ENCODE assay signal across 11 mouse cellular contexts in the genomic region with DNA sequence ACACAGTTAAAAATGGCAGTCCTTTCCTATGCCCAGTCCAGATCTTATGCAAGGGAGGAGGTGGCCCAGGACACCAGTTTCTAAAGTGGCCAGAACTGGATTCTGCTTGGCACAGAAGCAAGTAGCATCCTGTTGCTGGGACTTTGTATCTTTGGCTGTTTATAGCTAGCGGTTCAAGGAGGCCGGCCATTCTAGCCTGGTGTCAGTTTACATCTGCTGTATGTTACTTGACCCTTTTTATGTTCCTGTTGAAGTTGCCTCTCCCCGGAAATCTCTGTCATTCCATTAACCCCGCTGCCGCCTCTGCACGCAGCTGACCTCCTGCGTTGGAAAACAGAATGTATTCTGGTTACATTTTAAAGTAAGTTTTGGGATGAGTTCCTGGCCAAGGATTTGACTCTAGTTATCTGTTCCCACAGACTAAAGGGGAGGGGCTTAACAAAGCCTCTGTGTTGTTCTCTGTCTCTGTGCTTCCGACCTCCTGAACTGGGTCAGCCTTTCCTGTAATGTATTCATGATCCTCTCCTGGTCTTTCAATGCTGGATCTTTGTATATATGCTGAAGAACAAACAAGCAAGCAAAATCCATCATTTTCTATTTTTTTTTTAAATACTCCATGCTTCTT.
DNase-seq lines count a peak whose midpoint lies in the region; ATAC-seq lines count a peak whose summit lies in the region.
"Had no signal": no experiment of that assay in that cellular context is flagged by ENCODE, and none has a peak within 500 bp of the region (broad histone marks: within the 10 kb centered on the region; RNA-seq: fewer than 3 reads in every experiment).

No protein-coding gene starts in this region.

- DNase-seq in 3T3-L1 (ENCODE audit: low read depth, low spot score) (peak; percentile 87), adipocyte (ENCODE audit: low spot score) (peak; percentile 79)
- DNase-seq in heart, adult 9 months (ENCODE audit: low spot score in 2 of 2), result peak; percentile 77 to 78
- DNase-seq in kidney, postnatal 36 days, result peak; percentile 19 to 25
- no peak for DNase-seq in cerebellum, adult 11-12 months
- no peak for DNase-seq in thymus, postnatal 25 days
- DNase-seq in left cerebral cortex, adult 8-10 months (ENCODE audit: low spot score in 2 of 2), result no peak
- DNase-seq: cerebellum, postnatal 36 days had no signal

- no peak for ATAC-seq in granulocyte monocyte progenitor cell, adult 5-6 weeks (replicated peaks; ENCODE audit: poor library complexity, severe bottlenecking)
- ATAC-seq: midbrain, embryonic 16.5 days; Patski had no signal

Comparison
In these comparisons a context has a peak if more than half of its experiments do, and no peak if none do; other contexts are left out.
1. DNase-seq: peak in 3T3-L1 (single experiment), adipocyte (single experiment), heart, adult 9 months (2 of 2) and kidney, postnatal 36 days (2 of 2); none in cerebellum, adult 11-12 months (single experiment), thymus, postnatal 25 days (single experiment) and left cerebral cortex, adult 8-10 months (0 of 2).